Mouse (Mus musculus) adrenal gland, postnatal 25 days (tissue): Measurements from ENCODE around the gene Rufy4. TPM values are rescaled to one million over a fixed set of nuclear protein-coding genes. Genes with fewer than 3 reads are reported as not detected.
"Not testable (repeated sequence)": the region's sequence is repeated elsewhere in the genome, so short reads cannot be mapped to it uniquely, and the experiment has no call there.

ENCODE experiments used
- DNase-seq: peaks from one replicate; pipeline ENCODE4 v3.0.0; 2021; ENCODE audit warnings: mixed read lengths
- total RNA-seq: library from RNA; stranded (reverse); gene quantifications from 2 replicates; pipeline ENCODE4 v1.2.3, GENCODE M21; 2021

Gene Rufy4
- total RNA-seq, 1 experiment from 2014 or later, result 2.3 TPM

- DNase-seq, result no peak
Observed at GRCm38 (mm10) chr1:74151091-74151490, 25.8 kb downstream of the Rufy4 start.

- no peak for DNase-seq
Observed at GRCm38 (mm10) chr1:74153461-74154184, 28.3 kb downstream of the Rufy4 start, which contains the start of gene Cxcr2. Gene Cxcr2, plus strand, starts transcription at chr1:74153989.

GRCm38 (mm10) chr1:74155435-74156012 is 30.2 kb downstream of the Rufy4 start:
- no peak for DNase-seq

- no peak for DNase-seq
Observed at GRCm38 (mm10) chr1:74156381-74156910, 31.1 kb downstream of the Rufy4 start.

GRCm38 (mm10) chr1:74159613-74160012 is 34.3 kb downstream of the Rufy4 start:
- DNase-seq, result not testable (repeated sequence)

GRCm38 (mm10) chr1:74160036-74160435 is 34.7 kb downstream of the Rufy4 start:
- DNase-seq, result no peak

GRCm38 (mm10) chr1:74167136-74167535 is 41.8 kb downstream of the Rufy4 start:
- no peak for DNase-seq

GRCm38 (mm10) chr1:74169721-74170120 is 44.4 kb downstream of the Rufy4 start:
- no peak for DNase-seq

GRCm38 (mm10) chr1:74172722-74173121 is 47.4 kb downstream of the Rufy4 start:
- DNase-seq, result no peak

GRCm38 (mm10) chr1:74175731-74176130 is 50.4 kb downstream of the Rufy4 start:
- no peak for DNase-seq

- DNase-seq, result no peak
Observed at GRCm38 (mm10) chr1:74178618-74179017, 53.3 kb downstream of the Rufy4 start.

GRCm38 (mm10) chr1:74179624-74180408 is 54.5 kb downstream of the Rufy4 start:
- no peak for DNase-seq

GRCm38 (mm10) chr1:74181462-74181861 is 56.1 kb downstream of the Rufy4 start:
- DNase-seq, result no peak

GRCm38 (mm10) chr1:74183006-74183405 is 57.7 kb downstream of the Rufy4 start:
- DNase-seq, result no peak

- no peak for DNase-seq
Observed at GRCm38 (mm10) chr1:74190471-74190870, 65.1 kb downstream of the Rufy4 start.

- DNase-seq, result no peak
Observed at GRCm38 (mm10) chr1:74192711-74193110, 67.4 kb downstream of the Rufy4 start.

GRCm38 (mm10) chr1:74194445-74194844 is 69.1 kb downstream of the Rufy4 start, which contains the start of gene Cxcr1:
Gene Cxcr1, minus strand, starts transcription at chr1:74194631.
- no peak for DNase-seq

GRCm38 (mm10) chr1:74195961-74196360 is 70.6 kb downstream of the Rufy4 start:
- peak; percentile 12 for DNase-seq

GRCm38 (mm10) chr1:74196621-74197419 is 71.5 kb downstream of the Rufy4 start:
- no peak for DNase-seq
